Mouse (Mus musculus): ENCODE measurements at regions not wholly inside any gene's neighbourhood (a gene's known extent, or its start where the extent isn't known, plus 50 kb on each side); places are given as distances from the start of the nearest gene placed in this dataset.

DNA sequence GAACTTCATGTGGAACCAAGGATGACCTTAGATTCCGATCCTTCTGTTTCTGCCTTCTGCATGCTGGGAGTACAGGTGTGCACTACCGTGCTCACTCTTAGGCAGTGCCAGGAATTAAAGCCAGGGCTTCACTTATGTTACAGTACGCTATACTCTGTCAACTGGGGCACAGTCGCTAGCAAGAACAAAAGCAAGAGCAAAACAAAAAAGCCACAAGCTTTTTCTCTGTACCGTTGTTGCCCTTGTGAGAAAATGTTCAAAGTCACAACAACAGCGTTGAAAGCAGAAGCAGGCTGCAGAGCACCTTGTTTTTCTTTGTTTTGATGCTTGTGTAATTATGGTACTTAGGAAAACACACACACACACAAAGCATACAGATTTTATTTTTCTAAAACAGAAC, 161.4 kb upstream of the Stt3b start:
- Histone ChIP-seq H3K4me3 (no peak overlapping the region), H3K9ac (replicated peaks) (no peak overlapping the region), H3K27me3 (no peaks in the 10 kb centered on the region), H3K36me3 (no peaks in the 10 kb centered on the region), H3K27ac (replicated peaks) (no peak overlapping the region), H3K9me3 (no peaks in the 10 kb centered on the region), H3K4me1 (no peaks in the 10 kb centered on the region), H3K4me2 (replicated peaks) (no peak overlapping the region)
- 74% methylated on average over 6 of the region's 6 CpGs for WGBS
- no peak for ATAC-seq (replicated peaks)

DNA sequence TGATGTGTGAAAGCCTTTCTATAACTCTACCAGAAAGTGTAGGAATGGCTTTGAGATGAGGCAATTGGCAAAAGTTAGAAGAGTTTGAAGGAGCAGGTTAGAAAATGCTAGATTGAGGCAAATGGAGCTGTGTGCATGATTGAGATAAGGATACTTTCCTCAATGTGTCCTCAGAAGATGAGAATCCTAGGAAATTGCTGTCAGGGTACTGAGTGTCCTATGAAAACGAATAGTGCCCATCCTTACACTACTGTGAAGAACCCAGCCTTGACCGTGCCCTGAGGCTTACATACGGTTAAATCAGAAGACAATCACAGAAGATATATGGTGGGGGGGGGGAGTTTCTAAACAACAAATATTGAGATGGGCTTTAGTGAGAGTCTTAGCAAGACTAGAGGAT, 162.8 kb upstream of the Stt3b start:
- WGBS: 92% methylated on average over 3 of the region's 3 CpGs
- Histone ChIP-seq H3K27ac (replicated peaks) (no peak overlapping the region), H3K4me3 (no peak overlapping the region)

GRCm38 (mm10) chr9:115473847-115474246, 163.6 kb upstream of the Stt3b start:
- no peak for ATAC-seq (replicated peaks)
- Histone ChIP-seq H3K4me1 (no peaks in the 10 kb centered on the region), H3K9me3 (no peaks in the 10 kb centered on the region), H3K36me3 (no peaks in the 10 kb centered on the region), H3K4me2 (replicated peaks) (no peak overlapping the region), H3K4me3 (no peak overlapping the region), H3K27me3 (no peaks in the 10 kb centered on the region), H3K9ac (replicated peaks) (no peak overlapping the region), H3K27ac (replicated peaks) (no peak overlapping the region)
- 93% methylated on average over 5 of the region's 5 CpGs for WGBS

More for the DNA sequence above, 162.8 kb upstream of the Stt3b start:
- Histone ChIP-seq H3K27me3 (no peaks in the 10 kb centered on the region), H3K9ac (replicated peaks) (no peak overlapping the region), H3K4me2 (replicated peaks) (no peak overlapping the region), H3K4me1 (no peaks in the 10 kb centered on the region), H3K36me3 (no peaks in the 10 kb centered on the region), H3K9me3 (no peaks in the 10 kb centered on the region)
- ATAC-seq (replicated peaks): no peak

DNA sequence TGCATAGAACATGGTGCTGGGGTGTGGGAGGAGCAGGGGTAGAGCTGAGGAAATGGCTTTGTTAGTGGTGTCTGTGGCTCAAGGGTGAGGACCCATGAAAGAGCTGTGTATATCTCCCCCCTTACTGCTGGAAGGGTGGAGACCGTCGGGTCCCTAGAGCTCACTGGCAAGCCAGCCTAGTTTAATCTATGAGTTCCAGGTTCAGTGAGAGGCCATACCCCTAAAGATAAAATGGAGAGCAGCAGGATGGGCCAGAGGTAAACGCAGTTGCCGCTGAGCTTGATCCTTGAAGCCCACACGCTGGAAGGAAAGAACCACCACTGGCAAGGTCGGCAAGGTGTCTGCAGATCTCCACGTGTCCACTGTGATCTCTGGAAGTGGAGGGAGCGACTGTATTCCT, 164.1 kb upstream of the Stt3b start:
- Histone ChIP-seq H3K4me3 (no peak overlapping the region), H3K4me1 (no peaks in the 10 kb centered on the region), H3K9me3 (no peaks in the 10 kb centered on the region), H3K36me3 (no peaks in the 10 kb centered on the region), H3K9ac (replicated peaks) (no peak overlapping the region), H3K27ac (replicated peaks) (no peak overlapping the region), H3K4me2 (replicated peaks) (no peak overlapping the region), H3K27me3 (no peaks in the 10 kb centered on the region)
- WGBS: 89% methylated on average over 8 of the region's 8 CpGs
- no peak for ATAC-seq (replicated peaks)

- ATAC-seq (replicated peaks): no peak
Observed at GRCm38 (mm10) chr9:115476205-115476604, 166.0 kb upstream of the Stt3b start.

GRCm38 (mm10) chr9:115477556-115478220, 167.5 kb upstream of the Stt3b start:
- no peaks in the 10 kb centered on the region for H3K4me1 ChIP-seq
- H3K27ac ChIP-seq (replicated peaks): no peak overlapping the region
- no peak for ATAC-seq (replicated peaks)
- 86% methylated on average over 6 of the region's 6 CpGs for WGBS
- H3K4me3 ChIP-seq: no peak overlapping the region
- no peaks in the 10 kb centered on the region for H3K27me3 ChIP-seq
- no peaks in the 10 kb centered on the region for H3K9me3 ChIP-seq
- no peak overlapping the region for H3K4me2 ChIP-seq (replicated peaks)
- H3K36me3 ChIP-seq: no peaks in the 10 kb centered on the region
- no peak overlapping the region for H3K9ac ChIP-seq (replicated peaks)

More at GRCm38 (mm10) chr9:115476205-115476604, 166.0 kb upstream of the Stt3b start:
- H3K4me2 ChIP-seq (replicated peaks): no peak overlapping the region
- 86% methylated on average over 17 of the region's 17 CpGs for WGBS
- no peaks in the 10 kb centered on the region for H3K27me3 ChIP-seq
- H3K9me3 ChIP-seq: no peaks in the 10 kb centered on the region
- H3K4me1 ChIP-seq: no peaks in the 10 kb centered on the region
- H3K27ac ChIP-seq (replicated peaks): no peak overlapping the region
- H3K4me3 ChIP-seq: no peak overlapping the region
- no peaks in the 10 kb centered on the region for H3K36me3 ChIP-seq
- H3K9ac ChIP-seq (replicated peaks): no peak overlapping the region

- no peak for ATAC-seq (replicated peaks)
- no peak overlapping the region for H3K27ac ChIP-seq (replicated peaks)
- no peak overlapping the region for H3K9ac ChIP-seq (replicated peaks)
- H3K27me3 ChIP-seq: no peaks in the 10 kb centered on the region
- no peak overlapping the region for H3K4me3 ChIP-seq
- H3K9me3 ChIP-seq: no peaks in the 10 kb centered on the region
- no peaks in the 10 kb centered on the region for H3K36me3 ChIP-seq
- 71% methylated on average over 3 of the region's 3 CpGs for WGBS
- no peak overlapping the region for H3K4me2 ChIP-seq (replicated peaks)
- H3K4me1 ChIP-seq: no peaks in the 10 kb centered on the region
Observed at GRCm38 (mm10) chr9:115478946-115479345, 168.7 kb upstream of the Stt3b start.

- H3K36me3 ChIP-seq: no peaks in the 10 kb centered on the region
- no peaks in the 10 kb centered on the region for H3K4me1 ChIP-seq
- no peak overlapping the region for H3K4me3 ChIP-seq
- no peaks in the 10 kb centered on the region for H3K9me3 ChIP-seq
- H3K27ac ChIP-seq (replicated peaks): no peak overlapping the region
- 65% methylated on average over 5 of the region's 5 CpGs for WGBS
- no peak overlapping the region for H3K9ac ChIP-seq (replicated peaks)
- H3K4me2 ChIP-seq (replicated peaks): no peak overlapping the region
- ATAC-seq (replicated peaks): no peak
- H3K27me3 ChIP-seq: no peaks in the 10 kb centered on the region
Observed at GRCm38 (mm10) chr9:115481176-115481575, 171.0 kb upstream of the Stt3b start.

DNA sequence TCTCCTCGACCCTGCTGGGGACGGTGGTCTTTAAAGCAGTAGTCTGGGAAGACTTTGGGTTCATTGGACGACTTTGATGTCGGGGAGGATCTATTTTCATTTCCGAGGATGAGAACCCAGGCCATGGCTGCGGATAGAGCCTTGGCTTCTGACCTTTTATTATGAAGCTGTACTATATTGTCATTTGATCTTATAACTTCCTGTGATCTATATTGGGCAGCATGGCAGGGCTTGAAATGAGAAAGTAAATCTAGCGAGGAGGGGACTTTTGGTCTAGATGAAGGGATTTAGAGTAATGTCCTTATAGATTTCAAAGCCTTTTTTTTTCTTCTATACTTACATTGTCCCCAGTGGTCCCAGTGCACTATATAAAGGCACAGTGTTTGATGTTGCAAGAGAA, 172.8 kb upstream of the Stt3b start:
- 89% methylated on average over 7 of the region's 7 CpGs for WGBS

DNA sequence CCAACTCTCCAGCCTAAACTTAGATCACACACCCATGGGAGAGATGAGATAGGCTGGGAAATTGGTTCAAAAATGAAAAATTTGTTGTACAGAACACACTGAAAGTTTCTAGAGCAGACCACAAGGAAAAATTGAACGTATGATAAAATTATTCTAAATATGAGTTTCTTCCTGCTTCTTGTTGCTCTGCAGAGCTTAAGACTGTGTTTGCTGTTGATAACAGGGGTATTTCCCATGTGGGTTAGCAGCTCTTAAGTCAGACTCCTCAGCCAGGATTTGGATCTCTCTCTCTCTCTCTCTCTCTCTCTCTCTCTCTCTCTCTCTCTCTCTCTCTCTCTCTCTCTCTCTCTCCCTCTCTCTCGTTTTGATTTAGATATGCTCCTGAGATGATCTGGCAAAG, 173.5 kb upstream of the Stt3b start:
- 80% methylated on average over 2 of the region's 2 CpGs for WGBS
- Histone ChIP-seq H3K4me3 (no peak overlapping the region), H3K27me3 (no peaks in the 10 kb centered on the region), H3K4me2 (replicated peaks) (no peak overlapping the region), H3K9me3 (no peaks in the 10 kb centered on the region), H3K4me1 (no peaks in the 10 kb centered on the region), H3K36me3 (no peaks in the 10 kb centered on the region), H3K9ac (replicated peaks) (no peak overlapping the region), H3K27ac (replicated peaks) (no peak overlapping the region)
- ATAC-seq (replicated peaks): no peak

More for the DNA sequence above, 172.8 kb upstream of the Stt3b start:
- no peak overlapping the region for H3K9ac ChIP-seq (replicated peaks)
- no peak overlapping the region for H3K4me2 ChIP-seq (replicated peaks)
- H3K36me3 ChIP-seq: no peaks in the 10 kb centered on the region
- H3K27me3 ChIP-seq: no peaks in the 10 kb centered on the region
- H3K4me3 ChIP-seq: no peak overlapping the region
- H3K9me3 ChIP-seq: no peaks in the 10 kb centered on the region
- ATAC-seq (replicated peaks): no peak
- H3K4me1 ChIP-seq: no peaks in the 10 kb centered on the region
- H3K27ac ChIP-seq (replicated peaks): no peak overlapping the region

- no peak overlapping the region for H3K9ac ChIP-seq (replicated peaks)
- no peaks in the 10 kb centered on the region for H3K4me1 ChIP-seq
- ATAC-seq (replicated peaks): no peak
- H3K4me3 ChIP-seq: no peak overlapping the region
- H3K9me3 ChIP-seq: no peaks in the 10 kb centered on the region
- no peaks in the 10 kb centered on the region for H3K36me3 ChIP-seq
- H3K27me3 ChIP-seq: no peaks in the 10 kb centered on the region
- WGBS: 97% methylated on average over 1 of the region's 1 CpGs
- H3K4me2 ChIP-seq (replicated peaks): no peak overlapping the region
- H3K27ac ChIP-seq (replicated peaks): no peak overlapping the region
Observed at GRCm38 (mm10) chr9:115484408-115484807, 174.2 kb upstream of the Stt3b start.

DNA sequence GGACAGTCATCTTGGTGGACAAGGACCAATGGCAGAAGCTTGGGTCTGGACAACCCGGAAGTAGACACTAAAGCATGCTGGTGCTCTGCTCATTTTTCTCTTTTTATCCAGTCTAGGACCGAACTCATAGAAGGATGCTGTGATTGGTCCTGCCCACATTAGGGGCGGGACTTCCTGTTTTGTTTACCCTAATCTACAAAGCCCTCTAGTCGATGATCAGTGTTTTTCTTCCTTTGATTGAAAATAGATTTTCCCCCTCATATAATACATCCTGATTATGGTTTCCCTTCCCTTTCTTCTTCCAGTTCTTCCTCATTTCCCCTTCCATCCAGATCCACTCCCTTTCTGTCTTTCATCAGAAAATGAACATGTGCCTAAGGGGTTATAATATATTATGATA, 175.0 kb upstream of the Stt3b start:
- no peak overlapping the region for H3K27ac ChIP-seq (replicated peaks)
- no peak overlapping the region for H3K4me3 ChIP-seq
- H3K9ac ChIP-seq (replicated peaks): no peak overlapping the region
- no peak for ATAC-seq (replicated peaks)
- H3K4me1 ChIP-seq: no peaks in the 10 kb centered on the region
- 85% methylated on average over 4 of the region's 4 CpGs for WGBS
- no peaks in the 10 kb centered on the region for H3K9me3 ChIP-seq
- no peaks in the 10 kb centered on the region for H3K27me3 ChIP-seq
- no peak overlapping the region for H3K4me2 ChIP-seq (replicated peaks)
- no peaks in the 10 kb centered on the region for H3K36me3 ChIP-seq

DNA sequence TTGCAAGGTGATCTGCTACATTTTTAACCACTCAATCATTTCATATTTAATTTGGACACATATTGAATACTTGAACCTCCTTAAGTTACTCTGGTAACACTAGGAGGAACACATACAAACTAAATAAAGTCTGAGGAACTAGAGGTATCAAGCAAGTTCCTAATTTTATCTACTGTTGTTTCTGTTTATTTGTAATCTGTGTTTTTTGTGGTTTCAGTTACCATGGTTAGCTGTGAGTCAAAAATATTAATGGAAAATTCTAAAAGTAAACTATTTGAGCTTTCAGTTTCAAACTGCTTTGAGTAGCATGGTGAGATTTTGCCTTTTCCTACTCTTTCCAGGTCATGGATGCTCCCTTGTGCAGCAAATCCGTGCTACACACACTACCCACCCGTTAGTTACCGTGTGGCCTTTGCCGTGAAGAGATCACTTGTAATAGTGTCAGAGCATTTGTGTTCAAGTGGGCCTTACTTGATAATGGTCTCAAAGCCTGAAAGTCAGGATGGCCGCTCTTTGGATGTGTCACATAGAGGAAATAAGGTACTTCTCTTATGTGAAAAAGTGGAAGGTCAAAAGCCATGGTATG, 177.0 kb upstream of the Stt3b start:
- no peak for ATAC-seq (replicated peaks)
- WGBS: 93% methylated on average over 5 of the region's 5 CpGs
- no peak overlapping the region for H3K9ac ChIP-seq (replicated peaks)

More for the DNA sequence above, 177.0 kb upstream of the Stt3b start:
- H3K4me2 ChIP-seq (replicated peaks): no peak overlapping the region
- no peaks in the 10 kb centered on the region for H3K4me1 ChIP-seq
- H3K4me3 ChIP-seq: no peak overlapping the region
- no peak overlapping the region for H3K27ac ChIP-seq (replicated peaks)
- no peaks in the 10 kb centered on the region for H3K9me3 ChIP-seq
- H3K36me3 ChIP-seq: no peaks in the 10 kb centered on the region
- H3K27me3 ChIP-seq: no peaks in the 10 kb centered on the region
